Mouse (Mus musculus): ENCODE measurements around the gene Trim13. TPM values are rescaled to one million over a fixed set of nuclear protein-coding genes. Genes with fewer than 3 reads are reported as not detected.
"Not testable (repeated sequence)": the region's sequence is repeated elsewhere in the genome, so short reads cannot be mapped to it uniquely, and the experiment has no call there.

Trim13 gene
- total RNA-seq (2017), result 19.4 and 22.4 TPM in 2 replicates

DNA sequence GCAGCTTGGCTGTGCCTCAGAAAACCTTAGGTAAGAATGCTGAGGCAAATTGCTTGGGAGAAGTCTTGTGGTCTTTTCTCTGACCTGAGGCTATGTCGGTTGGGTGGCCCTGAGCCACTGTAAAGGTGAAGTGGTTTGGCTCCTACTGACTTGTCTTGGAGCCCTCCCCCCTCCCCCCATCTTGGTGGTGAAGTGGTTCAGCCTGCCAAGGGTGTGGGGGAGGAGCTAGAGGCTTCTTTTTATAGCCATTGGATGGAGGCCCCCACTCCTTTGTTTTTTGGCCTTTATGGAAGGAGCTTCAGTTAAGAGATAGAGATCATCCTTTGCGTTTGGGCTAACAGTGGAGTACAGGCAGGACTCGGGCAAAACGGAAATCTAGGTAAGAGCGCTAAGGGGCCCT, at the start of gene Trim13:
Trim13 (plus strand) TSS at position 280 of the 400 bp plus-strand sequence.
- peak; percentile 46 for ATAC-seq (replicated peaks; ENCODE audit: low read depth, poor library complexity, severe bottlenecking)

DNA sequence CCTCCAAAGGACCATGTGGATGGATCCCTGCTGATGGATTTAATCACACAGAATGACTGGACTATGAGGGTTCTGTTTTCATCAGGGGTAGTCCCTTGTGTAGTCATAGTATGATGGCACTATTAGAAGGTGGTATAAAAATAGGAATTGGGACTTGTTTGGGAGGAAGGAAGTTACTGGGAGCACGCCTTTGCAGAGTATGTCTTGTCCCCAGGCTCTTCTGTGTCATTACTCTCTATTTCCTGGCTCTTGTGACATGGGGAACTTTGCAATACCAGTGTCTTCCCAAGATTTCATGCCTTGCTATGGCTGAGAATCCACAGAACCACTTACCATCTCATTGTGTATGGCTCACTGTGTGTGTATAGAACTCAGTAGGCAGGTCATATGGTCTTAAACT, 49.4 kb upstream of the Trim13 start:
- ATAC-seq (replicated peaks; ENCODE audit: low read depth, poor library complexity, severe bottlenecking), result no peak

DNA sequence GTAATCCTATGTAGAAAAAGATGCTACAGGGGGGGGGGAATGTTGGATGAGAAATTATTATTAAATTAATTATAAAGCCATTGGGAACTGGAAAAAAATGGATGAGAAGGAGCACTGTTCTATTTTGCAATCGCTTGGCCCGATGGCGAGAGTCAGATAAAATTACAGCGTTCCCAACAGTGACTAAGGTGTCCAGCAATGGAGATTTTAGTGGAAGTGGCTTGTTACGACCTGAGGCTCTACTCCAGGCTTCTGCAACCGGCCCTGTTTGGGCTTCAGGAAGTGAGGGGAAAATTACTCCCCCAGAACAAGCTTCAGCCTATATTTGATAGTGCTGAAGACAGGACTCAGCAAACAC, 42.1 kb upstream of the Trim13 start:
- no peak for ATAC-seq (replicated peaks; ENCODE audit: low read depth, poor library complexity, severe bottlenecking)

DNA sequence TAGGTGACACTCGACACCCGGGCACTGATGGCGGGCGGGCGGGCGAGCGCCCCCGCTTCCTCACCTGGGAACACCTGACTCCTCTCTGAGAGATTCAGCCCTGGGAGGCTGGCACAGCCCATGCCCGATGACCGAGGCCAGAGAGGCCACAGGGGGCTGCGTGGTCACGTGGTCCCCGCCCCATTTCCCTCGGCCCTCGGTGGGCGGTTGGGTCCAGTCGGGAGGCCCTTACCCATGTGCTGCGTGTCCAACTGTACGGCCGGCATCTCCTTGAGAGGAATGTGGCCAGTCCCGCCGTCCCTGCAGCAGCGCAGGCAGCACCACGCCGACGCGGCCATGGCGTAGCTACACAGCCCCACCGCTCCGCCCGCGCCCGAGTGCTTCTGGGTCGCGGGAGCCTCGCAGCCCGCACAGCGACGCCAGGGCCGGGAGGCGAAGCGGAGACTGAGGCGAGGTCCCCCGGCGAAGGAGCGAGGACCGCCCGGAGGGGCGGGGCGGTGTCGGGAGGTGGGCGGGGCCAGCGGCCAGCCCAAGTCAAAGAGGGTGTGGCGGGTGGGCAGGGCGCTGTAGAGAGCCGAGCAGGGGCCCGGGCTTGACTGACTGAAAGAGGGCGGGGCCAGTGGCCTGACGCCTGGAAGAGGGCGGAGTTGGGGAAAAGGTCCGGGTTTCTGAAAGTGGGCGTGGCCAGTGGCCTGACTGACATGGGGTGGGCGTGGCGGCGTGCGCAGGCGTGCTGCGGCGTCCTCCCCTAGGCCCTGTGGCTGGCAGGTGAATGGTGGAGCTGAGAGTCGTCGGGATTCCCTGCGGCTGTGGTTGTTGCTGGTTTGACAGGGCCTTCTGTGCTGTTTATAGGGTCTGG, 41.5 kb upstream of the Trim13 start, which contains the start of gene Spryd7:
Spryd7 (minus strand) TSS at position 598 of the 859 bp plus-strand sequence.
- ATAC-seq (replicated peaks; ENCODE audit: low read depth, poor library complexity, severe bottlenecking), result peak; percentile 97

DNA sequence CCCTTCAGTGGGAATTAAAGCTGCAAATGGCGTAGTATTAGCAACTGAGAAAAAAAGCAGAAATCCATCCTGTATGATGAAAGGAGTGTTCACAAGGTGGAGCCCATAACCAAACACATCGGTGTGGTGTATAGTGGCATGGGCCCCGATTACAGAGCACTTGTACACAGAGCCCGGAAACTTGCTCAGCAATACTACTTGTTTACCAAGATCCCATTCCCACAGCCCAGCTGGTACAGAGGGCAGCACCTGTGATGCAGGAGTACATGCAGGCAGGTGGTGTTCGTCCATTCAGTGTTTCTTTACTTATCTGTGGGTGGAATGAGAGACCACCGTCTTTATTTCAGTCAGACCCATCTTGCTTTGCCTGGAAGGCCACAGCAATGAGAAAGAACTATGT, 39.1 kb upstream of the Trim13 start:
- ATAC-seq (replicated peaks; ENCODE audit: low read depth, poor library complexity, severe bottlenecking), result no peak

DNA sequence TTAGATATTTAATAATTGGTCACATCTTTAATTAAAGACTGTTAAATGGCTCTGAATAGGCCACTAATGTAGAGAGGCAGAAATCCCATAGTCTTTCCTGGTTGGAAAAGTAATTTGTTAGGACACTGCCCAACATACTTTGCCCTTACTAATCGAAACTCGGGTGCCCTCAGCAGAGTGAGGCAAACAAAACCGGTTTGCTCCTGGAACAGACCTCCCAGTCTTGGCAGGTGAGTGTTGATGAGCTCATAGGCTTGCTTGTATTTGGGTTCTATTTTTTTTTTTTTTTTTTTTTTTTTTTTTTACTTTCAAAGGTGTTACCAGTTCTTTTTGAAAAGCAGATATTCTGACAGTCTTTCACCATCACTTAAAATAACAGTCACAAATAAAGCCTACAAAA, 38.2 kb upstream of the Trim13 start:
- ATAC-seq (replicated peaks; ENCODE audit: low read depth, poor library complexity, severe bottlenecking), result no peak

DNA sequence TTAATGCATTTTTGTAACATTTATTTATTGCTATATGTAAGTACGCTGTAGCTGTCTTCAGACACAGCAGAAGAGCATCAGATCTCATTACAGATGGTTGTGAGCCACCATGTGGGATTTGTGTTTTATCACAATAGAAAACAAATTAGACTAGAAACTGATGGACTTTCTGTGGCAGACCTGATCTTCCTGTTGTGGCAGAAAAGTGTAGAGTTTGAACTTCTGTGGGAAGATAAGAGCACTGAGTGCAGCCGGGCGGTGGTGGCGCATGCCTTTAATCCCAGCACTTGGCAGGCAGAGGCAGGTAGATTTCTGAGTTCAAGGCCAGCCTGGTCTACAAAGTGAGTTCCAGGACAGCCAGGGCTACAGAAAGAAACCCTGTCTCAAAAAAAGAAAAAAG, 31.8 kb upstream of the Trim13 start:
- ATAC-seq (replicated peaks; ENCODE audit: low read depth, poor library complexity, severe bottlenecking), result not testable (repeated sequence)

DNA sequence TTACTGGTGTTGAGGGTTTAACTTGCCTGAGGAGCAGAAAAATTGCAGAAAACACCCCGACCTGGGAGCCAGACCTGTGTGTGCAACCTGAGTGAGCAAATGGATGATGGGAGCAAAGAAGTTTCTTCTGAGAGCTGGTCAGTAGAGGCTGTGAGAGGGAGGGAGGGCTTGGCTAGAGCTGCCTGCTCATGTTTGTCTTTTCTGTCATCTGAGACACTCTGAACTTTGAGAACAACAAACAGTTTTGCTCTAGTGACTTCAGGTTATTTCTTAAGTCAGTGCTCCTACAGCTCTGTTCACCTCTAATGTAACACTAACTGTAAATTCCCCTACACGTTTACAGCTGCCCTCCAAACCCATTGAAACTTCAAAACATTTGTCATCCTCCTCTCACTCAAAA, 28.7 kb upstream of the Trim13 start:
- no peak for ATAC-seq (replicated peaks; ENCODE audit: low read depth, poor library complexity, severe bottlenecking)

DNA sequence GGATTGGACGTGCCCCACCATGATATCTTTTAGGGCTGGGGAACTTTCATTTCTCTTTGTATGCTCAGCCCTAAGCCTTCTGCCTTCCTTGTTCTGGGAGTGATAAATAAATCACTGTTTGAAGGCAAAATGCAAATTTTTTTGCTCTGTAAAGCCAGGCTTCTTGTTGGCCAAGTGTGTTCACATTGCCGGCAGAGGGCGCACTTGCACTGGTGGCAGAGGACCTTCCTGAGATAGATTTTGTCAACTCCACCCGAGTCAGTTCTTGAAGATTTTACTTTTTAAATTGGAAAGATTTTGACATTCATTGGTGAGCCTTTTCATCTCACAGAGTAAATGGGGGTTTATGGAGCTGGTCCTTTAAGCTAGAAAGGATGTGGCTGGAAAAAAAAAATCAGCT, 26.7 kb upstream of the Trim13 start:
- ATAC-seq (replicated peaks; ENCODE audit: low read depth, poor library complexity, severe bottlenecking), result peak; percentile 80

DNA sequence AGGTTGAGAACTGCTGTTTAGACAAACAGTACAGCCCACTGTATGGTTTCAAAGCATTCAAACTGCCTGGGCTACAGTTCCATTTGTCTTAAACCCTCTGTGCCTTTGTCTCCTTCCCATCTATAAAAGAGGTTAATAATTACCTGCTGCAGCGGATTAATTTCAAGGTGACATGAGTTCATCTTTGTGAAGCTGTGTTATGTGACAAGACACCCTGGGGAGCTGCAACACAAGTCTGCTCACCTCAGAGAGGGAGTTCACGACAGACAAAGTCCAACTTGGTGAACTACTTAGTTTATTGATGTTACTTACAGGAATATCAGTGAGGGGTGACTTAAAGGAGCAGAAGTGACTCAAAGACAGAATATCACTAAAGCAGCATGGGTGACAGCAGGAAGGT, 25.9 kb upstream of the Trim13 start:
- no peak for ATAC-seq (replicated peaks; ENCODE audit: low read depth, poor library complexity, severe bottlenecking)

DNA sequence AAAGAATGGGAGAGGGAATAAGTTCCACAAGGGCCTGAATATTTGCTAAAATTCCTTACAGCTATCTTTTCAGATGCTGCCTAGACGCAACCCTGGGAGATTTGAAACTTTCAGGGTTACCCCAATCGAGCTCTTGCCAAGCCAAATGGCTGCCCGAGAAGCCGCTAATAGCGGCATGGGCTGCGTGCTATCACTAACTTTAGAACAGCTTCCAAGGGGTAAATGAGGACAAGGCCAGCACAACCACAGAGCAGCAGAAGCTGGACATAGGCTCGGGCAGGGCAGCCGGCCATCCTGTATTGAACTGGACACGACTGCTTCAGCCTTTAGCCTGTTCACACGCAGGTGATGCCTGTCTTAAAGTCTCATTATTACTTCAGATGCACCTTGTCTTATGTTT, 23.0 kb upstream of the Trim13 start:
- ATAC-seq (replicated peaks; ENCODE audit: low read depth, poor library complexity, severe bottlenecking), result no peak

DNA sequence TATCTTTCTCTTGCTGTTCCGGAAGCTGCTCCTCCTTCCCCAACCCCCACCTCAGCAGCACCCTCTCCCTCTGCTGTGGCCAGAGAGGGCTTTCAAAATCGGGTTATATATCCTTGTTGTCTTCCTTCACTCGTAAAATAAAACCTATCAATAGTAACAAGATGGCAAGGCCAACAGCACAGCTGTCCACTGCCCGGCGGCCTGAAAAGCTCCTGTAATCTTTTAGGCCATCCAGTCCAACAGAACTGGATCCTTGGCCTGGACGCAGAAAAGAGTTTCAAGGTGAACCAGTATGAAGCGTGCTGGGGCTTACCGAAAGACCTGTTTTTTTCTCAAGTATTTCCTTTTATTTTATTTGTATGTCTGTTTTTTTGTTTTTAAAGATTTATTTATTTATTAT, 22.1 kb upstream of the Trim13 start:
- no peak for ATAC-seq (replicated peaks; ENCODE audit: low read depth, poor library complexity, severe bottlenecking)

DNA sequence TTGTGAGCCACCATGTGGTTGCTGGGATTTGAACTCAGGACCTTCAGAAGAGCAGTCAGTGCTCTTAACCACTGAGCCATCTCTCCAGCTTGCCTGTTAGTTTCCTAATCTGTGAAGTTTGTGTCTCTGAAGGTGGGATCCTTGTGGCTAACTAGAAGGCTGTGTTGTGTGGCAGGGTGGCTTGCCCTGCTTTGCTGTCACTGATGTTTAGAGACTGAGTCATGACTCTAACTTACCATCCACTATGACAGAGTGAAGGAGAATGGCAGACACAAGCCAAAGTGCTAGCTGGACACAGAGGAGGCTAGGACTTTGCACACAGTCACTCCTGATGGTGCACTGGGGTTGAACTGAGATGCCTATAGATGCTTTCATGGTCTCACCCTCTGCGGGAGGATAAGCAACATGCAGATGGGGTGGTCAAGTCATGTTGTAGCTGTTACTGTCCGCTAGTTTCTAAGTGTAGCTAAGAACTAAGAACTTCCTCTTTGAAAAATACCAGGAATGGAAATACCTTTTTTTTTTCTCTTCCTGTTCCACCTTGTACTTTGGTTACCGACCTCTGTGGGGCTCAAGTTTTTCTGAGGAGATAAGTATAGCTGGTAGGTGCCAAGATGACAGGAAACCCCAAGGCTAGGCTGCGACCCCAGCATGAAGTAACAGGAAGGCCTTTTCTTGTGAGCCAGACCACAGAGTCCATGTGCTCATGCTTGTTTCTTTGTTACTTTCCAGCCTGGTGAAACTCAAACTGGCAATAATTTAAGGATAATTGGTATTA, 8.6 kb upstream of the Trim13 start:
- peak; percentile 97 for ATAC-seq (replicated peaks; ENCODE audit: low read depth, poor library complexity, severe bottlenecking)

DNA sequence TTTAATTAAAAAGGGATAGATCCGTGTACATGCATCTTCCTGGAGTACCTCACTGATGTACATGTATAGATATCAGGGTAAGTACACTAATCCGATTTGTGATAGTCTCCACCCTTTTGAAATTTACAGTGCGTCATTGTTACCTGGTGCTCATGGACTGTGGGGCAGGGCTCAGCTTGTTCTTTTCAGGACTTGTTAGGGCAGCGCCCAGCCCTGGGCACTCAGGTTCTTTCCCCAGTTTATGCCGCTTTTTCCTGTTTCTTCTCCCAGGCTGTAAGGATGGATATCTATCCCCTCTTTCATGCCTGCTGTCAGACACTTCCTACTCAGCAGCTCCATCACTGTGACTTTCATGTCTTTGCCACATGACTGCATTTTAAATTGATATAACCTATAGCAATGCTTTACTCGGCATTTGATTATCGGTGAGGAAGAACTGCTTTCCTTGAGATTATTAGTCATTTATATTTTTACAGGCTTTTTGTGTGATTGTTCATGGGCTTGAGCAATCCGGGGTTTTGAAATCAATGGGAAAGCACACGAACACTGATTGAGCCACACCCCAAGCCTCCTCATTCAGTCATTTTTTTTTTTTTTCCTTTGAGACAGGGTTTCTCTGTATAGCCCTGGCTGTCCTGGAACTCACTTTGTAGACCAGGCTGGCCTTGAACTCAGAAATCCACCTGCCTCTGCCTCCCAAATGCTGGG, 1.2 kb upstream of the Trim13 start:
- ATAC-seq (replicated peaks; ENCODE audit: low read depth, poor library complexity, severe bottlenecking), result no peak

DNA sequence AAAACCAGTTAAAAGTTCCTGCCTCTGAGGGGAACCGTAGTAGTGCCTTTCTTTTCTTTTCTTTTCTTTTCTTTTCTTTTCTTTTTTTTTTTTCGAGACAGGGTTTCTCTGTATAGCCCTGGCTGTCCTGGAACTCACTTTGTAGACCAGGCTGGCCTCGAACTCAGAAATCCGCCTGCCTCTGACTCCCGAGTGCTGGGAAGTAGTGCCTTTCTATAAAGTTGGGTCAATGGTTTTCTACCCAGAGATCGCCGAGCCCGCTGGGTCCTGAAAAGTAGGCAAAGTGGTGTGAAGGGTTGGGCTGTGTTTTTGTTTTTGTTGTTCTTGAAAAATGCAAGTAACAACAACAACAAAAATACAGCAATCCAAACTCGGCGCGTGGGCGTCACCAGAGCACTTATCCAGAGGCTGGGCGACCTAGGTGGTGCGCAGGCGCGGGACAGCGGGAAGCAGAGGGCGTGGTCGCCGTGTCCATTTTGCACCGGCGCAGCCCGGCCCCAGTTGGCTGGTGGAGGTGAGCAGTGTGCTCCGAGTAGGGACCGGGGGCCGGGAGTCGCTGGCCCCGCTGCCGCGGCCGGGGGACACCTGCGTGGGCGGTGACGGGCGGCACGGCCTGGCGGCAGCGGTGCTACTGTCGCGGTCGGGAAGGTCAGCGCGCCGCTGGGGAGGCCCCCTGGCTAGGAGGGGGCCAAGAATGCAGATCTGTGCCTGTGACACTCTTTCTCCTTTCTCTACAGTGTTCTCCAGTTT, 1.2 kb downstream of the Trim13 start:
- ATAC-seq (replicated peaks; ENCODE audit: low read depth, poor library complexity, severe bottlenecking), result peak; percentile 99

DNA sequence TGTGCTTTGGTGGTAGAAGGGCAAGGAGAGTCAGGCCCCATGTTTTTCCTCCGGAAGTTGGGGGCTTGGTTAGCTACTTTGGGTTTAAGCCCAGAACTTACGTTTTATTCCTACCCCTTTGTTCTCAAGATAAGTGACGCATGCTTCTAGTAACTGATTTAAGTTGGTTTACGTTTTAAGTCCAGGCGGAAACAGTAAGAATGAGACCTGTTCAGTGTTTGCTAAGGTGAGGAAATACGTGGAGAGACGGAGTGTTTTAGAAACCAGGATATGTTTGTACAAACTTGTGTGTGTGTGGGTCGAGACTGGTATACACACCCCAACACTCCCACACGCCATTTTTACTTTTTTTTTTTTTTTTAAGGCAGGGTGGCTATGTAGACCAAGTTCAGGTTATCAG, 3.3 kb downstream of the Trim13 start:
- no peak for ATAC-seq (replicated peaks; ENCODE audit: low read depth, poor library complexity, severe bottlenecking)

DNA sequence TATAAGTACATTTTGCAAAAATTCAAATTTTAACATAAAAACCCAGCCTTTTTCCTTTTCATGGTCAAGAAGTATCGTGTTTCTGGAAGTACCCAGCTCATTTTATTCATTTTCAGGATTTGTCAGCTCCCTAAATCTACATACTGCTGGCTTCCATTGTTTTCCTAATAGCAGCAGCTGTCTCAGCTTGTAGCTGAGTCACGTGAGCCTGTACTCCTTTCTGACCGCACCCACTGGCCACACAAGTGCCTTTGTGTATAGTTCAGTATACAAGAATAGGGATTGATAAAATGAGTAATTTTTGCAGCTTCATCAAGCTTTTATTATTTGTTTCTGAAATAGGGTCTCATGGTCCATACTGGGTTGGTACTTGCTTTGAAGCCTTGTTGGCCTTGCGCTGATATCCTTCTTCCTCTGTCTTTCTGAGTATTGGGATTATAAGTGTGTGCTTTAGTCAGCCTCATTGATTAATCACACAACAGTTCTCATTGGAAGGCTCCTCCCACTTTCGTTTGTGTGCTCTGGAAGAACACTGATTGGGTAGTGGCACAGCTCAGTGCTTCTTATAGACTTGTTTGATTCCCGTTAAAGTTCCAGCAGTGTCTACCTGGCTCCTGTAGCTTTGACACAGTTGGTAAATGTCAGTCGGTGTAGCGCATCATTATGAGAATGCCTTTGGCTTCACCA, 5.2 kb downstream of the Trim13 start:
- no peak for ATAC-seq (replicated peaks; ENCODE audit: low read depth, poor library complexity, severe bottlenecking)

DNA sequence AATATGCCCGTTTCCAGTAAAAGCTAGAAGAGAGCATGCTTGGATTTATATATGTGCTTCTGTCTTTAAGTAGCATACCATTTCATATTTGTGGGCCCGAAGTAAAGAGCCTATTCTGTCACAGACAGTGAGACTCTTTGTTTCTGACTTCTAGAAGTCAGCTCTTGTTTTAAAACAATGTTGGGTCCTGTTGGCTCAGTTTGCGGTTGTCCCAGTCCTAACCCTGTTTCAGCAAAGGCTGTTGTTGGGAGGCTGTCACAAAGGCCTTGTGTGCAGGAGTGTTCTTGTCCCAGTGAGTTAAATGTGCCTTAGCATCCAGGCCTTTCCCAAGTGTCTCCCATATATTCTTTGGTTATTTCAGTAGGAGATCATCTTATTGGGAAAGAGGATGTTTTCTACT, 6.0 kb downstream of the Trim13 start:
- ATAC-seq (replicated peaks; ENCODE audit: low read depth, poor library complexity, severe bottlenecking), result no peak

DNA sequence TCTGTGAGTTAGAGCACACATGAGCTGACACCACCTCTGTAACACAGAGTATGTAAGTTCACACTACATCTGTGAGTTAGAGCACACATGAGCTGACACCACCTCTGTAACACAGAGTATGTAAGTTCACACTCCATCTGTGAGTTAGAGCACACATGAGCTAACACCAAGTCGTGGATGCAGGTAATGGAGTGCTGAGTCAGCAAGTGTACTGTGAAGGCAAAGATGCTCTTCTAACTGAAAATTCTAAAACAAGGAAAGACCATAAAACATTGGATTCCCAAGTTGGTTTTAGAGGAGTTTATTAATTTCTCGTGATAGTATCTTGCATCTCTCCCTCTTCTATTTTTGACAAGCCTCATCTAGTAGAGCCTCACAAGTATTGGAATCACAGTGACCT, 8.0 kb downstream of the Trim13 start:
- ATAC-seq (replicated peaks; ENCODE audit: low read depth, poor library complexity, severe bottlenecking), result not testable (repeated sequence)

DNA sequence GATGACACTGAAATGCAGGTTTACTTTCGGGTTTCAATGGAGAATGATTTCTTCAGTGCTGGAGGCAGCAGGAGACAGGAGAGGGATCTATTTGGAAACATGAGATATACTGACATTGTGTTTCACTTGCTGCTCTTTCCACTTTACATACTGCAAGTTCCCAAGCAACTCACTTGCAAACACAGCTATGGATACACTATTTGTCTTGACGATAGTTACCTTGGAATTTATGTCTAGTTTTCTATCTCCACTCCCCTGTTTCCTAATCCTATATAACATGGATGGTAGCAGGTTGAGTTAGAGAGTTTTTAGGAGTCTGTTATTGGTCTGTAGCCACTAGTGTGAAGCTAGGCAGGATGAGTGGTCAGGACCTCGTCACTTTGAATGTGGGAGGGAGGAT, 9.1 kb downstream of the Trim13 start, which contains the start of gene Kcnrg:
Kcnrg (plus strand) TSS at position 301 of the 400 bp plus-strand sequence.
- no peak for ATAC-seq (replicated peaks; ENCODE audit: low read depth, poor library complexity, severe bottlenecking)

All from common myeloid progenitor, adult 5-6 weeks (primary cell).